Mouse (Mus musculus) CH12.LX (cell line): ENCODE measurements at regions not wholly inside any gene's neighbourhood (a gene's known extent, or its start where the extent isn't known, plus 50 kb on each side); places are given as distances from the start of the nearest gene placed in this dataset.

Source experiments
- DNase-seq: peaks from one replicate; pipeline ENCODE4 v3.0.0-alpha.2; 2013; ENCODE audit errors: extremely low read depth
- H3K27ac ChIP-seq: 2 replicates; pipeline ENCODE4 v1.5.1; 2012; ENCODE audit warnings: low read depth, mild to moderate bottlenecking, control low read depth, moderate library complexity; ENCODE audit not compliant: insufficient read depth
- H3K27me3 ChIP-seq: replicated peaks from 2 replicates; pipeline ENCODE3; 2012; ENCODE audit warnings: inconsistent platforms
- H3K36me3 ChIP-seq, 2 experiments: replicated peaks in 1 of 2; 2 replicates each; pipeline versions ENCODE3 to v1.6.1; 2012; ENCODE audit warnings: inconsistent platforms in 1 of 2, low read length in 1 of 2, mild to moderate bottlenecking in 1 of 2, mixed read lengths in 1 of 2, moderate library complexity in 1 of 2; ENCODE audit not compliant: control insufficient read depth in 1 of 2, insufficient read depth in 1 of 2
- H3K4me1 ChIP-seq, 2 experiments: 2 replicates each; pipeline ENCODE4 v1.6.1; 2012; ENCODE audit warnings: inconsistent platforms in 1 of 2, moderate library complexity in 1 of 2; ENCODE audit not compliant: insufficient read depth in 2 of 2, control insufficient read depth in 1 of 2
- H3K4me2 ChIP-seq: 2 replicates; pipeline ENCODE4 v1.6.1; 2012; ENCODE audit warnings: low read depth, mild to moderate bottlenecking, control low read depth; ENCODE audit not compliant: poor library complexity, insufficient read depth, severe bottlenecking
- H3K4me3 ChIP-seq, 3 experiments: fragments of 150-350 bp in 1 of 3; sonication (generic) in 1 of 3; replicated peaks in 1 of 3; 2 replicates each; pipeline versions ENCODE3 to v1.5.1; 2011 to 2012; ENCODE audit warnings: low read depth in 2 of 3, low read length in 2 of 3, mild to moderate bottlenecking in 2 of 3, moderate library complexity in 2 of 3, control low read depth in 1 of 3, improper control_type of control experiment in 1 of 3, inconsistent platforms in 1 of 3, mixed read lengths in 1 of 3; ENCODE audit not compliant: poor library complexity in 1 of 3
- H3K79me2 ChIP-seq: replicated peaks from 2 replicates; pipeline ENCODE4 v1.6.1; 2012; ENCODE audit warnings: mild to moderate bottlenecking, moderate library complexity; ENCODE audit not compliant: control insufficient read depth, poor library complexity, insufficient read depth, severe bottlenecking; ENCODE audit errors: extremely low read depth
- H3K9ac ChIP-seq: 2 replicates; pipeline ENCODE4 v1.6.1; 2012; ENCODE audit warnings: low read depth, mild to moderate bottlenecking, control low read depth, moderate library complexity; ENCODE audit not compliant: insufficient read depth
- H3K9me3 ChIP-seq: replicated peaks from 2 replicates; pipeline ENCODE3; 2012; ENCODE audit warnings: low read length, inconsistent platforms, mixed read lengths
- BHLHE40 ChIP-seq: IDR thresholded peaks from 2 replicates; pipeline ENCODE4 v1.6.1; 2011; ENCODE audit warnings: mild to moderate bottlenecking, low read depth, low read length, improper control_type of control experiment
- CHD2 ChIP-seq: IDR thresholded peaks from 2 replicates; pipeline ENCODE4 v1.6.1; 2011; ENCODE audit warnings: low read length, improper control_type of control experiment
- CTCF ChIP-seq, 2 experiments: IDR thresholded peaks in 1 of 2; conservative IDR thresholded peaks in 1 of 2; 2 replicates each; pipeline ENCODE4 v1.5.1; 2011 to 2012; ENCODE audit warnings: low read depth in 2 of 2, low read length in 2 of 2, improper control_type of control experiment in 1 of 2, inconsistent platforms in 1 of 2, mild to moderate bottlenecking in 1 of 2, moderate library complexity in 1 of 2
- E2F4 ChIP-seq: IDR thresholded peaks from 2 replicates; pipeline ENCODE4 v1.6.1; 2011; ENCODE audit warnings: low read depth, low read length, improper control_type of control experiment; ENCODE audit not compliant: insufficient replicate concordance
- EP300 ChIP-seq: IDR thresholded peaks from 2 replicates; pipeline ENCODE4 v1.6.1; 2011; ENCODE audit warnings: low read length, improper control_type of control experiment
- GABPA ChIP-seq: IDR thresholded peaks from 2 replicates; pipeline ENCODE4 v1.6.1; 2012; ENCODE audit warnings: low read depth, low read length, improper control_type of control experiment, inconsistent platforms; ENCODE audit not compliant: insufficient replicate concordance
- JUN ChIP-seq: IDR thresholded peaks from 2 replicates; pipeline ENCODE4 v1.6.1; 2011; ENCODE audit warnings: low read depth, mild to moderate bottlenecking, low read length, improper control_type of control experiment, moderate library complexity; ENCODE audit not compliant: insufficient read depth
- JUND ChIP-seq: conservative IDR thresholded peaks from 2 replicates; pipeline ENCODE4 v1.6.1; 2011; ENCODE audit warnings: low read depth, low read length, improper control_type of control experiment
- MAFK ChIP-seq: IDR thresholded peaks from 2 replicates; pipeline ENCODE4 v1.6.1; 2011; ENCODE audit warnings: low read length, improper control_type of control experiment; ENCODE audit not compliant: insufficient replicate concordance
- MAZ ChIP-seq: IDR thresholded peaks from 2 replicates; pipeline ENCODE4 v1.6.1; 2012; ENCODE audit warnings: low read depth, mild to moderate bottlenecking, inconsistent platforms, low read length, improper control_type of control experiment, moderate library complexity
- MYC ChIP-seq: IDR thresholded peaks from 2 replicates; pipeline ENCODE4 v1.6.1; 2011; ENCODE audit warnings: low read depth, mild to moderate bottlenecking, improper control_type of control experiment, low read length
- NELFE ChIP-seq: IDR thresholded peaks from 2 replicates; pipeline ENCODE4 v1.6.1; 2011; ENCODE audit warnings: low read depth, low read length, improper control_type of control experiment
- NRF1 ChIP-seq: IDR thresholded peaks from 2 replicates; pipeline ENCODE4 v1.6.1; 2014; ENCODE audit warnings: low read depth, mild to moderate bottlenecking, inconsistent platforms, low read length, improper control_type of control experiment, moderate library complexity
- POLR2AphosphoS2 ChIP-seq: IDR thresholded peaks from 2 replicates; pipeline ENCODE4 v1.6.1; 2011; ENCODE audit warnings: low read depth, low read length, improper control_type of control experiment
- RCOR1 ChIP-seq: conservative IDR thresholded peaks from 2 replicates; pipeline ENCODE4 v1.6.1; 2012; ENCODE audit warnings: low read depth, mild to moderate bottlenecking, inconsistent platforms, low read length, improper control_type of control experiment
- TCF12 ChIP-seq: IDR thresholded peaks from 2 replicates; pipeline ENCODE4 v1.6.1; 2014; ENCODE audit warnings: low read depth, mild to moderate bottlenecking, inconsistent platforms, low read length, improper control_type of control experiment
- UBTF ChIP-seq: IDR thresholded peaks from 2 replicates; pipeline ENCODE4 v1.6.1; 2012; ENCODE audit warnings: low read depth, mild to moderate bottlenecking, inconsistent platforms, low read length, improper control_type of control experiment, moderate library complexity
- ZKSCAN1 ChIP-seq: IDR thresholded peaks from 2 replicates; pipeline ENCODE4 v1.6.1; 2012; ENCODE audit warnings: low read depth, inconsistent platforms, low read length, improper control_type of control experiment, borderline replicate concordance
- ZMIZ1 ChIP-seq: IDR thresholded peaks from 2 replicates; pipeline ENCODE4 v1.6.1; 2012; ENCODE audit warnings: low read depth, mild to moderate bottlenecking, inconsistent platforms, low read length, improper control_type of control experiment
- ZNF384 ChIP-seq: IDR thresholded peaks from 2 replicates; pipeline ENCODE4 v1.6.1; 2012; ENCODE audit warnings: low read depth, low read length, improper control_type of control experiment, inconsistent platforms
- dilution Hi-C: fragments of 300-500 bp; cut with MboI; formaldehyde crosslinking; loops from 2 replicates; pipeline ENCODE4 v1.14.3; 2020; ENCODE audit warnings: low sequenced_read_pairs; ENCODE audit not compliant: extremely low pct_unique_long_range_greater_than_20kb, extremely low pct_ligation_motif_present
- in situ Hi-C: fragments of 300-500 bp; cut with MboI; formaldehyde crosslinking; loops from 3 replicates; pipeline ENCODE4 v1.14.3; 2019; ENCODE audit warnings: low sequenced_read_pairs, low pct_ligation_motif_present, low pct_unique_long_range_greater_than_20kb, mixed read lengths

DNA sequence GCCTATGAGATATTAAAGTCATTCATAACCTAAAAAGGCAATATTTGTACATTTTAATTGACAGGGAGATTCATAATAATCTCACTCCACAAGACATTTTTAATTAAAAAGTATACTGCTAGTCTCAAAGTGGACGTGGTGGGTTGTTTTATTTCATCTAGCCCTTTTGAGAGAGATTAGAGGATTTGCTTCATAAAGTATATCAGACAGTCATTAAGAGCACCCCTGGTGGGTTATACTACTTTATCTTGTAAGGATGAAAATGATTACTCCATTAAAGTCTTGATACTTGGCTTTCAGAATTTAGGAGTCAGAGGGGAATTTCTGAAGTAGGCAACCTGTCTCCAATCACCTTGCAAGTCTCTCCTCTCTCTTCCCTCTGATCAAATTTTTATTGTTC lies 355.7 kb downstream of the Arl4a start:
- DNase-seq: no peak
- Histone ChIP-seq H3K9ac (no peak overlapping the region), H3K79me2 (no peaks in the 10 kb centered on the region), H3K27me3 (no peaks in the 10 kb centered on the region), H3K4me3 (no peak overlapping the region), H3K4me2 (no peak overlapping the region), H3K9me3 (no peaks in the 10 kb centered on the region), H3K27ac (no peak overlapping the region), H3K4me1 (no peaks in the 10 kb centered on the region), H3K36me3 (no peaks in the 10 kb centered on the region)
- TF ChIP-seq JUN (no peak), CHD2 (no peak), ZNF384 (no peak), TCF12 (no peak), EP300 (no peak), NRF1 (no peak), MAZ (no peak), ZMIZ1 (no peak), CTCF (conservative IDR thresholded peaks at IDR 0.05 in 1 of 2, IDR thresholded peaks at IDR 0.05 in 1 of 2; ENCODE audit: low read depth in 2 of 2, low read length in 2 of 2) (no peak), NELFE (no peak), GABPA (no peak)
- dilution Hi-C loops: no loop called here
- in situ Hi-C loops: no loop called here

DNA sequence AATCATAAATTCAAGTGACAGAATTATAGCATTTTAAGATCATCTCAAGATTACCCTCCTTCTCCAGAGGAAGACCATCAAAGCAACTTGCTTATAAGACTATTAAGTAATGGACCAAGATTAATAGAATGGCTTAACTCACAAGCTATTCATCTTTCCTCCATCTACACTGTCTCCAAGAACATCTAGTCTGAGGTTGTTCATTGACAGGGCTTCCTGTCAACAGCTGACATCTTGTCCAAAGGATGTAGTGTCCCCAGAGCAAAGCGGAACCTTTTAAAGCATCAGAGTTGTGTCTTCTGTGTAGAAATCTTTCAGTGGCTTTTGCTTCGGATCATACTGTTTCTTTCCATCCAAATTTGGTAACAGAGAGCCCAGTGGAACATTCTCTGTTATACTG lies 362.2 kb downstream of the Arl4a start:
- in situ Hi-C loops: no loop called here
- Histone ChIP-seq H3K27me3 (no peaks in the 10 kb centered on the region), H3K27ac (no peak overlapping the region), H3K4me2 (no peak overlapping the region), H3K9me3 (no peaks in the 10 kb centered on the region), H3K4me1 (peaks cover 3 to 5% of the 10 kb centered on the region in 2 experiments; a peak in 1 of 4 replicates), H3K4me3 (no peak overlapping the region), H3K79me2 (no peaks in the 10 kb centered on the region), H3K9ac (no peak overlapping the region), H3K36me3 (no peaks in the 10 kb centered on the region)
- no peak for DNase-seq
- TF ChIP-seq UBTF: no peak
- no peak for TF ChIP-seq MYC
- dilution Hi-C loops: no loop called here

DNA sequence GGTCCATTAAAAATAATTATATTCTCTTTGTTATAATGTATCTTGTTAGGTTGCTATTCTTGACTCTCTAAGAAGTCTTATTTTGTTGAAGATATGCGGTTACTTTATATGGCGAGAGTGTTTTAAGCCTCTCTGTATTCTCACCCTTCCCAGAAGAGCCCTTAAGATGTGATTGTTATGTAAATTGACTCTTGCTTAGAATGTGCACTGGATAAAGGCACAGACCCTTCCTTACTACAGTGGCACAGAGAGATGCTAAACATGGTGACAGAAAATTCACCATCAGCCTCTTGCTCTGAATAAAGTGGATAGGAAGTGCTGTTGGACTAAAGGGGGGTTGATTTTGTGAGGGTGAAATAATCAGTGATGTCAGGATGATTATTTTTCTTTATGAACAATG lies 370.1 kb downstream of the Arl4a start:
- Histone ChIP-seq H3K36me3 (no peaks in the 10 kb centered on the region), H3K4me2 (no peak overlapping the region), H3K4me1 (peaks cover 2 to 5% of the 10 kb centered on the region in 2 experiments; a peak in 1 of 4 replicates), H3K79me2 (no peaks in the 10 kb centered on the region), H3K27me3 (no peaks in the 10 kb centered on the region), H3K4me3 (no peak overlapping the region), H3K9me3 (no peaks in the 10 kb centered on the region), H3K27ac (no peak overlapping the region), H3K9ac (no peak overlapping the region)
- TF ChIP-seq POLR2AphosphoS2 (no peak), E2F4 (no peak), BHLHE40 (no peak), MAFK (no peak), JUND (no peak), GABPA (no peak), ZKSCAN1 (no peak), RCOR1 (no peak)
- no peak for DNase-seq
- dilution Hi-C loops (no loop called here), in situ Hi-C loops (loop anchor here (25.0 kb wide), 1 partner anchor 195 kb away; no protein-coding TSS in a partner anchor)
